Mouse (Mus musculus) stomach, postnatal 0 days (tissue): Measurements from ENCODE around the gene Sulf2.

Source experiments
- CTCF ChIP-seq: IDR thresholded peaks from 2 replicates; pipeline ENCODE4 v1.5.1; 2016; ENCODE audit warnings: antibody characterized with exemption, low read depth, mild to moderate bottlenecking, moderate library complexity
- EP300 ChIP-seq: optimal IDR thresholded peaks from 2 replicates; pipeline ENCODE3; 2016; ENCODE audit warnings: antibody characterized with exemption

- peak; percentile 88 for TF ChIP-seq CTCF
- TF ChIP-seq EP300 = no peak
These were observed 73.3 kb downstream of the Sulf2 start for GRCm38 (mm10) chr2:166082193-166082592.
